Mouse (Mus musculus): ENCODE measurements around the gene Thrb.
A peak's percentile ranks its signal among the peaks of the same experiment; 100 is the strongest.

The Thrb gene

DNA sequence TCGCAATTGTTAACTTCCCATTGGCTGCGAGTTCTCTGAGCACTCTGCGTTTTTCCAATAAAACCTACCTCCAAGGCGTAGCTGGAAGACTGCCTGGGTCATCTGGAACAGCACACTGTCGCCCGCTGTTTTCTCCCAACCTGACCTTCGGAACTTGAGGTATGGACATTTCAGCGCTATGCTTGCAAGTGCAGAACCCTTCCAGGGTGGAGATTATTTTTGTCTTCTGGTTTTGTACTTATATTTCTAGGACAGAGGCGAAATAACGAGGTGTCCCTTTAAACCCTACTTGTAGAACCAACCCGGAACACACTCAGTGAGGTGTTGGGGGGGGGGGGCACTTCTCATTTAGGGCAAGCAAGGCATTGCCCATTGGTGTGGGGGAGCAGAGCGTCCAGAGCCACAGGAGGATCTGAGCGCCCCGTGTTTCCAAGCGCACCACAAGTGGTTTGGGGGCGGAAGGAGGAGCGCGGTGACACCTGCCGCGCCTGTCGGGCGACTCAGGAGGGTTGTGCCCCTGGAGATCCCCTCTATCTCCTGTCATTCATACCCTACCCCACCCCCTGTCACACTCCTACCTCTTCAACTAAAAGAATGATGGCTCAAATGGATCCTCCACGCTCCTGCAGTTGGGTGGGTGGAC is at the start of gene Thrb:
Gene Thrb, plus strand, starts transcription at position 576 of the 643 bp plus-strand sequence.
- peak in 1 of 2 experiments; percentile 31 for DNase-seq (ENCODE audit: low spot score in 2 of 2)

DNA sequence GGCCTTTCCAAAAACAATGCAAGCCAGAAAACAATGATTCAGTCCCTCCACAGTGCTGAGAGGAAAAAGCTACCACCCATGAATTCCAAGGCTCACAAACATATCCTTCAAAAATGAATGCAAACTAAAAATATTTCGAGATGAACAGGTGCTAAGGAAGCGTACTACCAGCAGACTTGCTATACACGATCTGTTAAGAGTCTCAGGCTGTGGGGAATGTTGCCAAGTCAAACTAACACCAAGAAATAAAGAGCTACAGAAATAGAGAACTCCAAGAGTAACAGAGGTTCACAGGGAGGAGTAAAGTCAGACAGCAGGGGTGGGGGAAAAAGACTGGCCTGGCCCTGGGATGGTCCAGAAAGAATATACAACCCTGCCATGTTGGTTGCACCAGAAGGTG is 38.4 kb upstream of the Thrb start:
- DNase-seq (ENCODE audit: low spot score in 2 of 2): peak in 1 of 2 experiments; percentile 11

DNA sequence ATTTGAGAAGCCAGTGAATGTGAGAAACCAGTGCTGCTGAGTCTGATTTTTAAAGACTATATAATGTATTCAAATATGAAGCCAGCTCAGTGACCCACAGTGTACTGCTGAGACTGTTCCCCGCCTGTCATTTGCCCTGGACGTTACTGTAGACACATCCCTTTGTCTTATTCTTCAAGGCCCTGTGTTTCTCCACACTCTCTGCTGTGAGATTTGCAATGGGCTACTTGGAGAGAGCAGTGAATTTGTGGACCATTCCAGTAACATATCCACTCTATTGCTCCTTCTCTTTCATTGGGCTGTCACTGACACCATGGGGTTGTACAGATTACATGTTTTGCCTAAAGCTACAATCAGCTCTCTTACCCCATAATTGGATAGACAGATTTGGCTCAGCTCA is 36.1 kb upstream of the Thrb start:
- no peak for DNase-seq (ENCODE audit: low spot score in 2 of 2)

DNA sequence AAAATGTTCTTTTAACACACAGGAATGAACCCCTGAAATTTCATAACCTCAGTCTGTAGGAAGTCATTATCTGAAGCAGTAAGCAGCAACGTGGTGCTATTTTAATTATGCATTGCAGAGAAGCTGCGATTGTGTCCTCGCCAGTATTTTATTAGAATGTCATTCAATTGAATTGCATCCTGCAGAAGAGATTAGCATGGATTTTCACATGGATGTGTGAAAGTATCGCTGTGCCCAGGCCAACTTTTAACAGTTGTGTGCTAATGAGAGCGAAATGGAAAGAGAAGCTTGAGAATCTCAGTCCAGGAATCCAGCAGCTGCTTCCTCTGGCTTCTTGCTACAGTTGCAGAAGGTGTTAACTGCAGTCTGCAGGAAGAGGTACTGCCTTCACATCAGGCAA is 30.8 kb upstream of the Thrb start:
- no peak for DNase-seq (ENCODE audit: low spot score in 2 of 2)

DNA sequence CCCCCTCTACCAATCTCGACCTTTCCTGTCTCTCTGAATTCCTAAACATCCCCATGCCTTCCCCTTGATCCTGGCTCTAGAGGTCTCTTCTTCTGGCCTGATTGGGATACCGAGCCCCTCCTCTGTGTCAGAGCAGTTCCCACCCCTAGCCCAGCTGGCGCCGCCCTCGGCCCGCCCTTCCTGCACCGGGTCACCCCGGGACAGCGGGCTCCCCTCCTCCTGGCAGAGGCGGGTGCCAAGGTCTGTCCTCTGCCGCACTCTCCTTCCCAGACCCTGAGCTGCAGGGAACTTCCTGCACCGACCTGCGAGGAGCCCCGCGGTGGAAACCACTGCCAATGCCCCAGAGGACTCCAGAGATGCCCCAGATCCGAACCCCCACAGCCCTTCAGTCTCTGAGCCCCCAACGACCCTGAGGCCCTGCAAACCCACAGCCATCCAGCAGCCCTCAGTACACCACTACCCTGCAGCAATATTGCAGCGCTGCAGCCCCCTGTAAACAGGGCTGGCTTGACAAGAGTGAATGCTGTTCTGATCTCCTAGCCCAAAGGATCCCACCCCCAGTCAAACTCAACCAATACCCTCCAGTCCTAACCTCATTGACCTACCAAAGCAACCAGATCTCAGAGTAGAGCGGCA is 27.1 kb upstream of the Thrb start:
- peak; percentile 50 to 53 for DNase-seq (ENCODE audit: low spot score in 2 of 2)

DNA sequence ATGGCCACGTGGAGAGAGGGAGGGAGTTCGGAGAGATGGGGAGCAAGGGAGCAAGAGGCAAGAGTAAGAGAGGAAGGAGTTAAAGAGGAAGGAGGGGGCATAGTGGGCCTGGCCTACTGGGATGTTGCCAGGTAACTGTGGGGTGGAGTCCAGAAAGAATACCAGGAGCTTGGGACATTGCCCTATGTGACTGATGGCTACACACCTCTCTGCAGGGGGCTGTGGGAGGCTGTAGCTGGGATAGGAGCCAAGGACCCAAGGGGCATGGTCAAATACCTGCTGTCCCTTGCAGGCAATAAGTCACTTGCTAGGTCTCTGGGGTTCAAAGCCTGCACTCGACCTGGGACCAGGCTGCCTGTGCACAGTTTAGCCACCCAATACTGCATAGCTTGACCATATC is 23.1 kb upstream of the Thrb start:
- DNase-seq (ENCODE audit: low spot score in 2 of 2): no peak

DNA sequence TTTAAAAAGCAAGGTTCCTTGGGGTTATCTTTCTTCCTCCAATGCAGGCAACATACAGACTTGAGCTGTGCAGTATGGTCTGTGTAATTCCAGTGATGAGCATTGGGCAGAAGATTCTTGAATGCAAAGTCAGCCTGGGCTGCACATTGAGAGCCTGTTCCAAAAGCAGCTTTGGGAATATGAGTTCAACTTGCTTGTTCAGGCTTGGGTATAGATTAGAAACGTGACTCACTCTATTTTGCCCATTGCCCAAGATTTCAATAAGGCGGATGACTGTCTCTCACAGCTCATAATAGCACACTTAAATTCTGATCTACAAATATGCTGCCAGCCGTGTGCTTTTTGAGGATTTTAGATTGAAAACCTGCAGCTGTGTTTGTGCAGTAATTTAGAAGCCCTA is 18.3 kb upstream of the Thrb start:
- no peak for DNase-seq (ENCODE audit: low spot score in 2 of 2)

DNA sequence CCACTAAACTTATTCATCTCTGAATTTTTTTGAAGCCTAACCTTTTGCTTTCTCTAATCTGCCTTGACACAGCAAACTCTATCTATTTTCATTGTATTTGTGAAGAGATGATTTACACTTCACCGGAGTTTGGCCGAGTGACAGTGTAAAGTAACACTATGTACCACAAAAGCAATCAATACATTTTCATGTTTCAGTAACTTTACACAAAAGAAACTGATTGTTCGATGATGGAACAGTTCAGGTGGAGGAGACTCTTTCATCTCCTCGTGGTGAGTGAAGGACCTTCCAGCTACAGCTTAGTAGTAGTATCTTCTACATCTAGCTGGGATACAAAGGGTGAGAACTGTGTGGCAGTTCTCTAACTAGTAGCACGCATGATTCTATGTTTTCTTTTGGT is 5.0 kb upstream of the Thrb start:
- no peak for DNase-seq (ENCODE audit: low spot score in 2 of 2)

DNA sequence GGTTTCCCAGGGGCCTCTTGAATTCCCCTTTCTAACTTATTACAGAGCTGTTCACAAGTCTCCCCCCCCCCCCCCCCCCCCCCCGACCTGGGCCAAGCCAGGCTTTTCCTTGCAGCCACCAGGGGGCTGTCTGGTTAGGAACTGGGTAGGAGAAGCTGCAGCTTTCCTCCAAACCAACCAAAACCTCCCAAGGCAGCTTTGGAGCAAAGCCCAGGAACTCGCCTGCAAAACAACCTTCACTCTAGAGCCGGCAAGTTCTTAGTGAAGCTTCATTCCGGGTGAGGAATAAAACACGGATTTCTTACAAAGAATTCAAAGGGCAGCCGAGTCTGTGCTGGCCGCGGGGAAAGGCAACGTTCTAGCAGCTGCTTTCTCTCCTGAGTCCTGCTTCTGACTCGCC is 1.0 kb upstream of the Thrb start:
- DNase-seq (ENCODE audit: low spot score in 2 of 2): peak; percentile 77 to 79

DNA sequence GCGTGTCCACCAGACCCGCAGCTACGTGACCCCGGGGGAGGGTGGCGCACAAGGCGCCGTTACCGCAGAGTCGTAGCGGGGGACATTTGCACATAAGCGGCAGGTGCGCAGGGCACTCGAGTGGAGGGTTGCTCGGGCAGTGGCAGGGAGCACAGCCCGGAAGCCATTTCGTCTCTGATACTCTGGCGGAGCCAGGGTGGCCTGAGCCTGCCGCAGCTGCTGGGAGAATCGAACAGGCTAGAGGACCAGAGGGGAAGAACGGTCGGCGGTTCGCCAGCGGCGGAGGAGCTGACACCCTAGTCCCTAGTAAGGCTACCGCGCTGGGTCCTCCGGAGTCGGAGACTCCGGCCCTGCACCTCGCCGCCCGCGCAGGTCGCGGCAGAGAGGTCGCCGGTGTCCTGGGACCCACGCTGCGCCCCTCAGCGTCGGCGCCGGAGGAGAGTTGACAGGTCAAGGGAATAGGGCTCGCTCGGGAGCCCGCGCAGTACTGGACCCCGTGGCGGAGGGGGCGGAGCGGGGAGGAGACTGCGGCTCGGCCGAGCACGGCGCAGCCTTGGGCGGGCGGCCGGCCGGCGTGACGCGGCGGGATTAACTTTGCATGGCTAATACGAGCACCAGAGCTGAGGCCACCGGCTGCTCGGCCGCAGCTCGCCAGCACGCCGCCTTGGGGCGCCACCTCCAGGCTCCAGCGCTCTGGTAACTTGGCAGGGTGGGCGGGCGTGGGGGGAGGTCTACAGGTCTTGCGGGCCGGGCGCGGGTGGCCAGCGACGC is 453 bp downstream of the Thrb start:
- DNase-seq (ENCODE audit: low spot score in 2 of 2): peak; percentile 65 to 75

DNA sequence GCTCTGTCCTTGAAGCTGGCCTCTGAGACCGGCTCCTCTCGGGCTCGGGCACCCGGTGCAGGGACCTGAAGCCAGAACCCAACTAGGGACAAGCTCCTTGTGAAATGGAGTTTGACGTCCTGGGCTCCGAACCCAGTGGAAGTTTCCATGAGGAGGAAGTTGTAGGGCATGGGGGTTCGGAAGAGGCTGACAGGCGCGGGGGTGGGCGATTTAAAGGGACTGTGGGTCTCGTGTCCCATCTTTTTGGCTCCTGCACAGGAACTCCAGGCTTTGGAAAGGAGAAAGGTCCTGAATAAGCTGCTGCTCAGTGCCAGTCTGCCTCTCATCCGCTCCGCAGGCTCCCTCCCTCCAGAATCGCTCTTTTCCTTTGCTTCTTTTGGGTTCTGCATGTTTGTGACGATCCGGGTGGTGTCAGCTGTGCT is 1.1 kb downstream of the Thrb start:
- peak in 1 of 2 experiments; percentile 49 for DNase-seq (ENCODE audit: low spot score in 2 of 2)

DNA sequence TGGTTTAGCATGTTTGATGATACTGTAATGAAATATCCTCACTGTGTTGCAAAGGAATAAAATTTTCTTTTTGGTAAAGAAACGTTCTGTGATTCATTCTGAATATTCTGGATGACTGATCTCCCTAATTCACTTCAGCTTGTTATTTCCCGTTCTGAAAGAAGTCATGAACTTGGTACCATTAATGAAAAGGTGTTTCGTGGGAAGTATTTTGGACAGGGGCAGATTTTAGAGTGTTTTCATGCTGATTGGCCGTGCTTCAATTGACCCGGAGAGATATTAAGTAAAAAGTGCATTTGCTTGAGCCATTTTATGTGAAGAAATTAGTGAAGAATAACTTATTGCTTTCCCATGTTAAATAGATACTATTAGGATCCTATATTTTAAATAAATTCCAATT is 2.0 kb downstream of the Thrb start:
- no peak for DNase-seq (ENCODE audit: low spot score in 2 of 2)

DNA sequence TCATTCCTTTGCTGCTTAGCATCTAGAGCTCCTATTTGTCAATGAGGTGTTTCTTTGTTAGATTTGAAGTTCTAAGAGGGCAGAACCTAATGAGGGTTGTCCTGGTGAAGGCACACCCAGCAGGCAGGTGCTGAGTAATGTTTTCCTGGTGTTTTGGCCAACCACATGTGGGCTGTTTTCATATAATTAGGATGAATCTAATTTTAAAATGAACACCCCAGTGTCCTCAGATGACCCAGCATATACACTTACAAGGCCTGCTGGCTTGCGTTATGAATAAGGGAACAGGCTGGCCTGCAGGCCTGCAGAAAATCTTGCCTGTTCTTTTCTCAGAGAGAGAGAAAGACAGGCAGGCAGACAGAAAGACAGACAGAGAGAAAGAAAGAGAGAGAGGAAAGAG is 14.3 kb downstream of the Thrb start:
- no peak for DNase-seq (ENCODE audit: low spot score in 2 of 2)

DNA sequence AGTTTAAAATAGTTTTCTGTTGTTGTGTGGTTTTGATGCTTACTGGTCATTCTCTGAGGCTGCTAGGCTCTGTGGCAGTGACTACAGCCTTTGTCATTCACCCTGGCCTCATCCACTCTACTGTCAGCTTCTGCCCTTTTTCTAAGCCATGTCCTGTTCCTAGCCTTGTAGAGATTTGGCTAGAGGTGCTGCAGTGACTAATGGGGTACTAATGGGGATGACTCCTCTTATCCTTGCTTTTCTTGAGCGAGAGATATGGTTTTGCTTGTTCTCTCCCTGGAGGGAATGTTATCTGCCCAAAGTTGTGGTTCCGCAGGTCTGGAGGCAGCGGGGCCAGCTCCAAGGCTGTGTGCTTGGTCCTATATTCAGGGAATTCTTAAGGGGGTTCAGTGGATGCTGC is 15.2 kb downstream of the Thrb start:
- no peak for DNase-seq (ENCODE audit: low spot score in 2 of 2)

DNA sequence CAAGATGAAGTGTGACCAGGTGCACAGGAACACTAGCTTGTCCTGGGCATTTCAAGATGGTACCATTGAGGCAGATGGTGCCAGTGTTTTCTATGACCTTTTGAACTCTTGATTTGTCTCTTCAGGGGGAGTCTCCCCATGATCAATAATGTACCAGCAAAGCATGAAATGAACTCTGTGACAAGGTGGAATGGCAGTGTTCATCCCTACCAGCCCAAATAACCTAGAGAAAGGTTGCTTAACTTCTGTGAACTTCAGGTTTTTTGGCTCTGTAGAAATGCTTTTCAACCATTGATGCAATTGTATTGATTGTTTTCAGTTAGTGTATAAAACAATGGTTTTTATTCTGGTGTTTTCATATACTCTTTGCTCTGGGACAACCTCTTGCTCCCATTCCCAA is 21.4 kb downstream of the Thrb start:
- no peak for DNase-seq (ENCODE audit: low spot score in 2 of 2)

DNA sequence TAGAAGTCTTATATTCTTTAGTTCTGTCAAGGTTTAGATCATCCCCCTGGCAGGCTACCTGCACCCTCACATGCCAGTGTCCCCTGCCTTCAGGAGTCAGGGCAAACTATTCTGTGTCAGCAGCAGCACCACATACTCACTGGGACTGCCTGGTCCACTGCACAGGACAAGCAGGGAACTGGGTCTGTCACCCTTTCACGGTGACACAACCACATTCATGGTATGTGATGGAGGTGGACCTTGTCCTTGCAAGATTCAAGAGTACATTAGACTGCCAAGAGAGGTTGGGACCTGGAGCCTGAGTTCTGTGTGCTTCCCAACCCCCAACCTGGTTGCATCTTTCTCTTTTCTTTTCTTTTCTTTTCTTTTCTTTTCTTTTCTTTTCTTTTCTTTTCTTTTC is 24.8 kb downstream of the Thrb start:
- no peak for DNase-seq (ENCODE audit: low spot score in 2 of 2)

DNA sequence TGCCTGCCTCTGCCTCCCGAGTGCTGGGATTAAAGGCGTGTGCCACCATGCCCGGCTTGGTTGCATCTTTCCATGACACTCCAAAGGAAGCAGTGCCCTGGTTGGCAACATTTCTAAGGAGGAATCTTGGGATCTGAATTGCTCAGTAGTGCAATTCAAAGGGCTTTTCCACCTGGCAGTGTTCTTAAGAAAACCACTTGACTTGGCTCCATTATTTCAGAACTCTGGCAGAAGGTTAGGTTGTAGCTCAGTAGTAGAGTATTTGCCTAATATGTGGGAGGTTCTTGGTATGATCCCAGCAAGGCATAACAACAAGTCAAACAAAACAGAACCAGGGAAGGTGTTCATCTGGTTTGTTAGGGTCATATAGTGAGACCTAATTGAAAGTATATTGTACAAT is 25.4 kb downstream of the Thrb start:
- no peak for DNase-seq (ENCODE audit: low spot score in 2 of 2)

DNA sequence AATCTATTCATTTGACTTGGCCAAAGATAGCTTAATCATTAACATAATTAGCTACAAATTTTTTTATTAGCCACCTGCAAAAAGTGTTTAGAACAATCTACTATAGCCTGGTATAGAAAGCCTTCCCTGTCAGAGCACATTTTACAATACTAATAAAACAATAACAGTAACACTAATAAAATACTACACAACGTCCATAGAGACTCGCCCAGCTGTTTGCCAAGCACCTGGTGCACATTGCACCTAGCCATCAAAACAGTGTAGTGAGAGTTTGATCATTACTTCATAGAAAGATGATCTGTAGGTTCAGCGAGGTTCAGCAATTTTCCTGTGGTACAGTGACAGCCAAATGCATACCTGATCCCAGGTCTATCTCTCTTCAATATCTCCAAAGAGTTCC is 26.9 kb downstream of the Thrb start:
- no peak for DNase-seq (ENCODE audit: low spot score in 2 of 2)

DNA sequence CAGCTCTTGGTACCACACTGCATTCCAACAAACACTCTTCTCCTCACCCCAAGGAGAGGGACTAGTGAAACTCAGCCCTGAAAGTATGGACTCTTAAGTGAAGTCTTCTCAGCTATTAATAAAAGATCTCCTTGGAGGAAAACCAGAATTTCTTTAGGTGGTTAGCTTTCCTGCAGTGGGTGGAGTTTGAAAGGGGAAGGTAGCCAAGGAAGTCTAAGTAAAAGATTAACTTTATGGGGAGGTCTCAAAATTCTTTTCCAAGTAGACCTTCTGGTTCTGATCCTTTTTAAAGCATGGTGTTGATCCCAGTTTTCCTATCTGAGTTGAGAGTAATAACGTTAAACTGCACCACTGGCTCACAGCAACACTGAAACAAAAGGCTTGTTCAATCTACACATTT is 31.2 kb downstream of the Thrb start:
- no peak for DNase-seq (ENCODE audit: low spot score in 2 of 2)

DNA sequence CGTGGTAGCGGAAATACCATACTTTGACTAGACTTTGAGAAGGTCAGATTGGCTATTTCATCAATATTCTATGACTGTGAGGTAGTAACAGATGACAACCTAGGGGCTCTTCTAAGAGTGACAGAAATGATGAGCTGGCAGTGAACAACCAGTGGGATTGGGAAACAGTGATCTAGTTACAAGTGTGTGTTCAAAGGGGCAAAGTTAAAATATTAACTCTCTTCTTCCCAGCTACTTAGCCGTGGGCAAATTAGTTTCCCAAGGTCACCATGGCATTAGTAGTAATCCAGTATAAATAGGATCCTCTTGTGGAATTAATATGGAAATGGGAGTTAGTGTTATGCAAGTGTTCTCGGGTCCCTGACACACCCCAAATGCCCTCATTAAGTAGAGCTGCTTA is 35.5 kb downstream of the Thrb start:
- no peak for DNase-seq (ENCODE audit: low spot score in 2 of 2)

DNA sequence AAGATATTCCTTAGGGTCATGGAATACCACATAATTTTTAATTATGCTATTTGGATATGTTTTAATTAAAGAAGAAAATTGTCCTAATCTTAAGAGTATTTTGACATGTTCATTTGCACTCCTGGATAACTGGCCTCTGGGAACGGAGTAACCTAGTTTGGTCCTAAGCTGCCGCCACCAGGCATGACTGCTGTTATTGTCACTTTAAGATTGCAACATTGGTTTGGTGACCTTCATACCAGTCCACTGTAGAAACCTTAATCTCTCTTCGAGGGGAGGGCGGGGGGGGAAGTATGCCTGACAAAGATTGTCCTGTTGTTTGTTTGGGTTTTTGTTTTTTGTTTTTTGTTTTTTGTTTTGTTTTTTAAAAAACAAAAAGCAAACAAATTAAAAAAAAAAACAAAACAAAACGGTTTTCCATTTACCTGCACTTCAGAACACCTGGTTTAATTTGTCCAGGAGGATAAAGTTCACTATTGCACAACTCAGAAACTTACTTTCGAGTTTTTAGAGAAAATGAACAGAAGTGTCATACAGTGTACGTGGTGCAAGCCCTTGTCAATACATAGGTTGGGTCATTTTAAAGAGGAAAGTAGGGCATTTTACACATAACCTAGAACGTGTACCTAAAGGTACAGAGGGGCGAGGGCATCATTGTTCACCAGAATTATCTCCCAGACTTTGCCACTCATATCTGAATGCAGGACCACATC is 38.0 kb downstream of the Thrb start:
- no peak for DNase-seq (ENCODE audit: low spot score in 2 of 2)

DNA sequence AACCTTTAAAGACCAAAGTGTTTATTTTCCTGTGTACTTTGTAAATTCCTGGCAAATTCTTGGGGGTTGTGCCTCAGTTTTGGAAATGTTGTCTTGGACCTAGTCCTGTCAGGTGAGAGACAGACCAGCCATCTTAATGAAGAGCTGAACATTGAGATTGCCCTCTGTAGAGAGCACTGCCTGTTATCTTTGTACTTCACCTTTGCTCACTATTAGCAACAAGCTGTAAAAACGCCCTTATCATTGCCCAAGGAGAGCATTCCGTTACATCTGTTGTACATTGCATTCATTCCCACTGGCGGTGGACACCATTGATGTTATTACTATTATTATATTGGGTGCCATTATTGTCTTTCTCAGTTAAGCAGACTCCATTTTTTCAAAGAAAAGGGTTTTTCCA is 40.2 kb downstream of the Thrb start:
- no peak for DNase-seq (ENCODE audit: low spot score in 2 of 2)

Data from frontal cortex, postnatal 10 days (tissue).